Mouse (Mus musculus): ENCODE measurements at regions not wholly inside any gene's neighbourhood (a gene's known extent, or its start where the extent isn't known, plus 50 kb on each side); places are given as distances from the start of the nearest gene placed in this dataset.

- ATAC-seq (replicated peaks; ENCODE audit: insufficient number of reproducible peaks, low FRiP score, low TSS enrichment), result 0 out of 2 replicates have a peak, but pooled peaks have one; percentile 18
- Histone ChIP-seq H3K9me3 (replicated peaks; ENCODE audit: control insufficient read depth, low read length) (no peaks in the 10 kb centered on the region; the same call in 1 of the 2 replicates), H3K4me2 (peak overlapping the region; percentile 52), H3K36me3 (ENCODE audit: control insufficient read depth, insufficient read depth, low read length) (no peaks in the 10 kb centered on the region), H3K27ac (ENCODE audit: low read depth, low read length) (peak overlapping the region; percentile 50), H3K4me1 (ENCODE audit: control insufficient read depth, insufficient read depth, low read length) (peaks cover 19% of the 10 kb centered on the region), H3K4me3 (ENCODE audit: low read depth, low read length) (no peak overlapping the region), H3K9ac (ENCODE audit: low read depth, low read length) (no peak overlapping the region), H3K27me3 (ENCODE audit: control insufficient read depth, insufficient read depth, low read length) (no peaks in the 10 kb centered on the region)
- 35% methylated on average over 30 of the region's 30 CpGs for WGBS (ENCODE audit: insufficient replicate concordance)
These were observed 170.0 kb upstream of the Rpl34 start for GRCm38 (mm10) chr3:130900054-130900840.

- H3K27me3 ChIP-seq (ENCODE audit: control insufficient read depth, insufficient read depth, low read length), result no peaks in the 10 kb centered on the region
- 62% methylated on average over 7 of the region's 7 CpGs for WGBS (ENCODE audit: insufficient replicate concordance)
- H3K9ac ChIP-seq (ENCODE audit: low read depth, low read length), result no peak overlapping the region
- H3K9me3 ChIP-seq (replicated peaks; ENCODE audit: control insufficient read depth, low read length), result no peaks in the 10 kb centered on the region; the same call in 1 of the 2 replicates
- no peak overlapping the region for H3K27ac ChIP-seq (ENCODE audit: low read depth, low read length)
- peaks cover 2% of the 10 kb centered on the region; the same call in 1 of the 2 replicates for H3K4me1 ChIP-seq (ENCODE audit: control insufficient read depth, insufficient read depth, low read length)
- no peak for ATAC-seq (replicated peaks; ENCODE audit: insufficient number of reproducible peaks, low FRiP score, low TSS enrichment)
- no peaks in the 10 kb centered on the region for H3K36me3 ChIP-seq (ENCODE audit: control insufficient read depth, insufficient read depth, low read length)
- H3K4me2 ChIP-seq, result no peak overlapping the region
- no peak overlapping the region for H3K4me3 ChIP-seq (ENCODE audit: low read depth, low read length)
These were observed 164.1 kb upstream of the Rpl34 start for GRCm38 (mm10) chr3:130894168-130894814.

- no peak for ATAC-seq (replicated peaks; ENCODE audit: insufficient number of reproducible peaks, low FRiP score, low TSS enrichment)
- H3K4me3 ChIP-seq (ENCODE audit: low read depth, low read length), result no peak overlapping the region
- no peak overlapping the region for H3K4me2 ChIP-seq
- no peaks in the 10 kb centered on the region; the same call in 1 of the 2 replicates for H3K9me3 ChIP-seq (replicated peaks; ENCODE audit: control insufficient read depth, low read length)
- no peaks in the 10 kb centered on the region for H3K27me3 ChIP-seq (ENCODE audit: control insufficient read depth, insufficient read depth, low read length)
- 75% methylated on average over 4 of the region's 4 CpGs for WGBS (ENCODE audit: insufficient replicate concordance)
- H3K36me3 ChIP-seq (ENCODE audit: control insufficient read depth, insufficient read depth, low read length), result no peaks in the 10 kb centered on the region
- no peak overlapping the region for H3K9ac ChIP-seq (ENCODE audit: low read depth, low read length)
- H3K4me1 ChIP-seq (ENCODE audit: control insufficient read depth, insufficient read depth, low read length), result 0 out of 2 replicates have a peak, but pooled peaks cover 2% of the 10 kb centered on the region
- no peak overlapping the region for H3K27ac ChIP-seq (ENCODE audit: low read depth, low read length)
These were observed 161.1 kb upstream of the Rpl34 start for GRCm38 (mm10) chr3:130891310-130891709.

- Histone ChIP-seq H3K27ac (ENCODE audit: low read depth, low read length) (no peak overlapping the region), H3K9ac (ENCODE audit: low read depth, low read length) (no peak overlapping the region), H3K36me3 (ENCODE audit: control insufficient read depth, insufficient read depth, low read length) (no peaks in the 10 kb centered on the region)
These were observed 158.4 kb upstream of the Rpl34 start for GRCm38 (mm10) chr3:130888587-130888986.

GRCm38 (mm10) chr3:130887540-130888312 is 157.5 kb upstream of the Rpl34 start:
- H3K9me3 ChIP-seq (replicated peaks; ENCODE audit: control insufficient read depth, low read length), result no peaks in the 10 kb centered on the region
- WGBS (ENCODE audit: insufficient replicate concordance), result 78% methylated on average over 3 of the region's 3 CpGs
- H3K36me3 ChIP-seq (ENCODE audit: control insufficient read depth, insufficient read depth, low read length), result no peaks in the 10 kb centered on the region

More at GRCm38 (mm10) chr3:130888587-130888986, 158.4 kb upstream of the Rpl34 start:
- Histone ChIP-seq H3K27me3 (ENCODE audit: control insufficient read depth, insufficient read depth, low read length) (no peaks in the 10 kb centered on the region), H3K4me1 (ENCODE audit: control insufficient read depth, insufficient read depth, low read length) (0 out of 2 replicates have a peak, but pooled peaks cover 2% of the 10 kb centered on the region), H3K9me3 (replicated peaks; ENCODE audit: control insufficient read depth, low read length) (no peaks in the 10 kb centered on the region), H3K4me3 (ENCODE audit: low read depth, low read length) (no peak overlapping the region), H3K4me2 (no peak overlapping the region)
- no peak for ATAC-seq (replicated peaks; ENCODE audit: insufficient number of reproducible peaks, low FRiP score, low TSS enrichment)
- WGBS (ENCODE audit: insufficient replicate concordance), result 56% methylated on average over 1 of the region's 1 CpGs

GRCm38 (mm10) chr3:130885974-130886373 is 155.8 kb upstream of the Rpl34 start:
- Histone ChIP-seq H3K9ac (ENCODE audit: low read depth, low read length) (no peak overlapping the region), H3K4me3 (ENCODE audit: low read depth, low read length) (no peak overlapping the region), H3K27ac (ENCODE audit: low read depth, low read length) (no peak overlapping the region), H3K9me3 (replicated peaks; ENCODE audit: control insufficient read depth, low read length) (no peaks in the 10 kb centered on the region), H3K36me3 (ENCODE audit: control insufficient read depth, insufficient read depth, low read length) (no peaks in the 10 kb centered on the region), H3K4me2 (no peak overlapping the region), H3K27me3 (ENCODE audit: control insufficient read depth, insufficient read depth, low read length) (no peaks in the 10 kb centered on the region), H3K4me1 (ENCODE audit: control insufficient read depth, insufficient read depth, low read length) (no peaks in the 10 kb centered on the region)
- WGBS (ENCODE audit: insufficient replicate concordance), result 38% methylated on average over 6 of the region's 6 CpGs
- no peak for ATAC-seq (replicated peaks; ENCODE audit: insufficient number of reproducible peaks, low FRiP score, low TSS enrichment)

More at GRCm38 (mm10) chr3:130887540-130888312, 157.5 kb upstream of the Rpl34 start:
- Histone ChIP-seq H3K4me3 (ENCODE audit: low read depth, low read length) (no peak overlapping the region), H3K9ac (ENCODE audit: low read depth, low read length) (no peak overlapping the region), H3K27me3 (ENCODE audit: control insufficient read depth, insufficient read depth, low read length) (no peaks in the 10 kb centered on the region), H3K4me1 (ENCODE audit: control insufficient read depth, insufficient read depth, low read length) (0 out of 2 replicates have a peak, but pooled peaks cover 2% of the 10 kb centered on the region), H3K27ac (ENCODE audit: low read depth, low read length) (no peak overlapping the region), H3K4me2 (no peak overlapping the region)
- ATAC-seq (replicated peaks; ENCODE audit: insufficient number of reproducible peaks, low FRiP score, low TSS enrichment), result no peak

- Histone ChIP-seq H3K4me1 (ENCODE audit: control insufficient read depth, insufficient read depth, low read length) (0 out of 2 replicates have a peak, but pooled peaks cover 2% of the 10 kb centered on the region), H3K27ac (ENCODE audit: low read depth, low read length) (no peak overlapping the region), H3K36me3 (ENCODE audit: control insufficient read depth, insufficient read depth, low read length) (no peaks in the 10 kb centered on the region), H3K9ac (ENCODE audit: low read depth, low read length) (no peak overlapping the region), H3K4me2 (no peak overlapping the region), H3K4me3 (ENCODE audit: low read depth, low read length) (no peak overlapping the region), H3K27me3 (ENCODE audit: control insufficient read depth, insufficient read depth, low read length) (no peaks in the 10 kb centered on the region), H3K9me3 (replicated peaks; ENCODE audit: control insufficient read depth, low read length) (no peaks in the 10 kb centered on the region)
- ATAC-seq (replicated peaks; ENCODE audit: insufficient number of reproducible peaks, low FRiP score, low TSS enrichment), result no peak
- 74% methylated on average over 9 of the region's 9 CpGs for WGBS (ENCODE audit: insufficient replicate concordance)
These were observed 154.2 kb upstream of the Rpl34 start for GRCm38 (mm10) chr3:130884393-130884792.

- Histone ChIP-seq H3K36me3 (ENCODE audit: control insufficient read depth, insufficient read depth, low read length) (no peaks in the 10 kb centered on the region), H3K27ac (ENCODE audit: low read depth, low read length) (no peak overlapping the region), H3K4me2 (no peak overlapping the region), H3K4me1 (ENCODE audit: control insufficient read depth, insufficient read depth, low read length) (peaks cover 5% of the 10 kb centered on the region), H3K9ac (ENCODE audit: low read depth, low read length) (no peak overlapping the region), H3K9me3 (replicated peaks; ENCODE audit: control insufficient read depth, low read length) (no peaks in the 10 kb centered on the region), H3K4me3 (ENCODE audit: low read depth, low read length) (no peak overlapping the region), H3K27me3 (ENCODE audit: control insufficient read depth, insufficient read depth, low read length) (no peaks in the 10 kb centered on the region)
- ATAC-seq (replicated peaks; ENCODE audit: insufficient number of reproducible peaks, low FRiP score, low TSS enrichment), result no peak
- 25% methylated on average over 4 of the region's 4 CpGs for WGBS (ENCODE audit: insufficient replicate concordance)
These were observed 153.7 kb upstream of the Rpl34 start for GRCm38 (mm10) chr3:130883928-130884327.

Data from heart, embryonic 11.5 days (tissue).